Mouse (Mus musculus): ENCODE measurements around the gene Ppp6r1.

The Ppp6r1 gene
- long read RNA-seq, experiment 1, partial matches to known transcripts, result 2 of 4 reads
- long read RNA-seq, experiment 1, other reads (novel, unspliced or antisense), result 0 of 4 reads
- long read RNA-seq, experiment 2, result 0 reads

DNA sequence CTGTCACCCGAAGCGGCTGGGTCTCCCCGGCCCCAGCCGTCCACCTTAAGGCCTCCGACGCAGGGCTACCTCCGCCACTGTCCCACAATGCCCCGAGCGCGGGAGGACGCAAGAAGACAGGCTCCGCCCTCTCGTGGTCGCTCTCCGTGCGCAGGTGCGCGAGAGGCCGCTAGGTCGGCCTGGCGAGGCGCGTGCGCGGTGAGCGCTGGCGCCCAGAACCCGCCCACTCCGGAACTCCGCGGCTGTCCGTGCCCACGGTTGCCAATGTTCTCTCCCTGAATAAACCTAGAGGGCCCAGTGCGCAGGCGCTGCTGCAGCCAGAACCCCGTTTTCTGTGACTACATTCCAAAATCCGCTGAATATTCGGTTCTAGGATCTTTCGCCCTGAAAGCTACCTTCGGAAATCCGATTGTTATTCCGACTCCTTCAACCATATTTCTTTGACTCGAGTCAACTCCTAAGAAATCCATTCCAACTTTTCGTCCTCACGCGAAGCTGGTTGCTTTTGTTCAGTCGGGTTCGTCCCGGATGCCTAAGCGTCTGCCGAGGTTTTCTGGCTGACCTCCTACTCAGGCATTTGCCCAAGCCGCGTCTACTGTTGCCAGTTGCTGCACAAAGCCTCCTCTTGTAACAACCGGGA, at the start of gene Ppp6r1:
Gene Ppp6r1 (minus strand): TSS at position 108 of the 640 bp plus-strand sequence.
- intact Hi-C loops (cut with DNase I), result no loop called here

DNA sequence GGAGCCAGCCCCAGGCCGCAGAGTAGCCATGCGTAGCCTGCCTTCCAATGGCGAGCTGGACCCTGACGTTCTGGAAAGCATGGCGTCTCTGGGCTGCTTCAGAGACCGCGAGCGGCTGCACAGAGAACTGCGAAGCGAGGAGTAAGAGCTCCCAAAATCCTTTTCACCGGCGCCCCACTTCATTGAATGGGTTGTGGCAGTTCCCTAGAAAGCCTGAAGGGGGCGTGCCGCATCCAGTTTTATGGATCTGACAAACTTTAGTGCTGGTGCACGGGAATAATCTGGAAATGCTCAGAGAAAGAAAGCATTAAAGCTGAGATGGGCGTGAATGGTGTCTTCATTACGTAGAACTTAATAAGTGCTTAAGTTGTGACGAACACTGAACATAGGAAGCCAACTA, 46.3 kb upstream of the Ppp6r1 start:
- intact Hi-C loops (cut with DNase I), result no loop called here

DNA sequence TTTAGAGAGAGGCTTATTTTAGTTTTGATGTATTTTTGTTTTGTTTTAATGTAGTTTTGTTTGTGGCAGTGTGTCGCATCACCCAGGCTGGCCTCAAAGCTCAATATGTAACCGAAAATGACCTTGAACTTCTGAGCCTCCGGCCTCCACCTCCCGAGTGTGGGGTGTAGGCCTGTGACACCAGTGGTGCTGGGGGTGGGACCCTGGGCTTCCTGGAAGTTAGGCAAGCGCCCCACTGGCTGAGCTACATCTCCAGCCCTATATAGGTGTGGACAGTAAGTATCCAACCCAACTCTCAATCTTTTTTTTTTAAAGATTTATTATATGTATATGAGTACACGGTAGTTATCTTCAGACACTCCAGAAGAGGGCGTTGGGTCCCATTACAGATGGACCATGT, 44.4 kb upstream of the Ppp6r1 start:
- intact Hi-C loops (cut with DNase I), result loop anchor here (5.0 kb wide), 1 partner anchor 86 kb away; no protein-coding TSS in a partner anchor

DNA sequence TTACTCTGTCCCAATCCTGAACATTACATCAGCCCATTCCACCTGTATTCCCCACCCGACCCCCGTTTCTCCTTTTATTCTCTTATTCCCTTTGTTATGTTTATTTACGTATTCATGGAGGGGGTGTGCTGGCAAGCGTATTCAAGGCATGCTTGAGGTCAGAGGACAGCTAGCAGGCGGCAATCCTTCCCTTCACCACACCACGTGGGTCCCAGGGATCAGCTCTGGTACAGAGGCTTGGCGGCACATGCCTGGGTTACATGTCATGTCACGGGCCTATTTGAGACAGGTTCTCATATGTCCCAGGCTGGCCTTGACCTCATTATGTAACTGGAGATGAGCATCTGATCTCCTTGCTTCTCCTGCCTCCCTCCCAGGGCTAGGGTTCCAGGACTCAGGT, 43.5 kb upstream of the Ppp6r1 start:
- intact Hi-C loops (cut with DNase I), result loop anchor here (5.0 kb wide), 1 partner anchor 85 kb away; no protein-coding TSS in a partner anchor

DNA sequence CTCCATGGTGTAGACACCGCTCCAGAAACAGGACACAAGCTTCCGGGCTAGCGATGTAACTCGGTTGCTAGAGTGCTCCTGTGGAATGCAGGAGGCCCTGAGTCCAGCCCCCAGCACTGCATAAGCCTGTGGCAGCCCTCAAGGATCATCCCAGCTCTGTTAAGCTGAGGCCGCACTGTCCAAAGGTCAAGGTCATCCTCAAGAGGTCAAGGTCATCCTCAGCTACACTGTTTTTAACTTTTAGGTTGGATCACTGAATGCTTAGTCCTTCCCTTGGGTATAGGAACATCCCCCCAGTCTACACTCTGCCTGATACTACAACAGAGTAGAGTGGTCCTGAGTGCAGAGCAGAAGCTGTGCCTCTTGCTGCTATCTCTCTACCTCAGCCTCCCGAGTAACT, 34.2 kb upstream of the Ppp6r1 start:
- intact Hi-C loops (cut with DNase I), result no loop called here

DNA sequence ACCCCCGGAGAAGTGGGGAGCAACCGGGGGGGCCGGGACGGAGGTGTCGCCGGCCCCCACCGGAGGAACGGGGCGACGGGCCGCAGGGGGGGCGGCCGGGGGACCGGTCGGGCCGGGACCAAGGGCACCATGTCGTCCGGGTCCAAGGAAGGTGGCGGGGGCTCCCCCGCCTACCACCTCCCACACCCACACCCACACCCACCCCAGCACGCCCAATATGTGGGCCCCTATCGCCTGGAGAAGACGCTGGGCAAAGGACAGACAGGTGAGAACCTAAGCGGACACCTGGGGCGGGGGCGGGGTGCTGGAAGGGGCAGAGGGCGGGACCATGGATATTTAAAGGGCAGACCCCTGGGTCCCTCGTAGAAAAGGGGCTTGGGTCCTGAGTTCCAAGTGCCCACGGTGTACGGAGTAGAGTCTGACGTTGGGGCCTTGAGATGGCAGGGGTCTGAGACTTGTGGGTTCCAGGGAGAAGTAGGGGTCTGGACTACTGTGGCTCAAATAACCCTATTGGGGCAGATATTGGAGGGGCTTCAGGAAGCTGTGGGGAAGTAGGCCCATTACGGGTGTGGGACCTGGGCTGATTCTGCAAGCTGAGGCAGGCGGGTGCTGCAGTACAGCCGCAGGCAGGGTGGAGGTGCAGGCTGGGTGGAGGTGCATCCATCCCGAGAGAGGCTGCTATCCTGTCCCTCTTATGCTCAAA, 32.3 kb upstream of the Ppp6r1 start:
- intact Hi-C loops (cut with DNase I), result no loop called here

DNA sequence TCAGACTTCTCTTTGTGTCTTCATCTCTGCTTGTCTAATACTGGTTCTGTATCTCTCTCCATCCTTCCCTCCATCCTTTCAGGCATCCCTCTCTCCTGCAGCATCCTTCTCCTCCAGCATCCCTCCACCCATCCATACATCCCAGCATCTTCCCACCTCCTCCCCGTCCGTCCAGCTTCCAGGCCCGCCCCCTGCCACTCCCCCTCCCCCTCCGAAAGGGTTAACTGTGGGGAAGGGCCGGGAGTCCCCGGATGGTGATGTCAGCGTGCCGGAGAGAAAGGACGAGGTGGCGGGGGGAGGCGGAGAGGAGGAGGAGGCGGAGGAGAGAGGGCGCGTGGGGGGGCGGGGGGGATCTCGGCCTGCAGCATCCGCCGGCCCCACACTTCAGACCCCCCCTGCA, 31.6 kb upstream of the Ppp6r1 start, which contains the start of gene Brsk1:
Gene Brsk1 (plus strand): TSS at position 218 of the 400 bp plus-strand sequence.
- intact Hi-C loops (cut with DNase I), result no loop called here

DNA sequence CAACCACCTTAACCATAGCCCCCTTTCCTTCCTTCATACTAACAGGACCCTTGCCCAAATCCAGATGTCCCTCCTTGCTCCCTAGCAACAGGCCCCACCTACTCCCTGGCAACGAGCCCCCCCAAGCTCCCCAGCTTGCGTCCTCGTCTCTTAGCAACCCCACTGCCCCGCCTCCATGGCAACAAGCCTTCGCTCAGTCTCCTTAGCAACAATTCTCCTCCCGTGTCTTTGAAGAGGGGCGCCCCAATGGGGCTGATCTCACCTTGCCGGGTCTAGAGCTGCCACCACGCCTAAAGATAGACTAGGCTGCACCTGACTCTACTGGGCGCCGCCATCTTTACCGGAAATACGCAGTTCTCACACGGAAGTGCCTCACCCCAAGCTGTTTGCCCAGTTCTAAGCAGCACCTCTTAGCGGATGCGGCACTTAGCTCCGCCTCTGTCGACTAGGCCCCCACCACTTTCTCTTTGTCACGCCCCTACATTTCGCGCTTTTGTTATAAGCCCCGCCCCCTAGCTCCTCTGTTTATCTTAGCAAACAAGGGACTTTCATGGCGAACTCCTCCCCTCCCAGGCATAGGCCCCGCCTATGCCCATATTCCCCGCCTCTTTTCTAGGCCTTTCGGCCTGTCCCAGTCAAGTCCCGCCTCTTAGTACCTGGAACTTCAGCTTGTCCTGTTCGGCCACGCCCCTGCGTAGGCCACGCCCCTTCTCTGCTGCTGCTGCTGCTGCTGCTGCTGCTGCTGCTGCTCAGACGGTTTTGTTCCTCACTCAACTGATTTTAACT, 26.0 kb upstream of the Ppp6r1 start, which contains the start of gene Hspbp1:
Gene Hspbp1 (minus strand): TSS at position 437 of the 786 bp plus-strand sequence.
- intact Hi-C loops (cut with DNase I), result no loop called here

DNA sequence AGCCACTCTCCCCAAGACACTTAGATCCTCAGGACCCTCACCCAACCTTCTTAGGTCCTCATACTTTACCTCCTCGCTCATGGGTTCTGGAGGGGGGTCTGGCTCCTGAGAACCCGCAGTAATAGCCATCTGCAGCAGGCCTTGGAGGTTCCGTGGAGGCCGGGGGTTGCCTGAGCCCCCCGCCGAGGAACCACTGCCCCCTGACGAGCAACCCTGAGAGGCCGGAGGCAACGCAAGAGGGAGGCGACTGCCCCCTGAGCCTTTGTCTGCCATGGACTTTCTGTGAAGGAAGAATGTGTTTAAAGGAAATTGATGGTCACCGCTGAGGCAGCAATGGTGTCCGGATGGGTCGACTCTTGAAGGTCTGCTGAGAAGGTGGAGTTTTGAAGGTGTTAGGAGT, 25.4 kb upstream of the Ppp6r1 start:
- intact Hi-C loops (cut with DNase I), result no loop called here

DNA sequence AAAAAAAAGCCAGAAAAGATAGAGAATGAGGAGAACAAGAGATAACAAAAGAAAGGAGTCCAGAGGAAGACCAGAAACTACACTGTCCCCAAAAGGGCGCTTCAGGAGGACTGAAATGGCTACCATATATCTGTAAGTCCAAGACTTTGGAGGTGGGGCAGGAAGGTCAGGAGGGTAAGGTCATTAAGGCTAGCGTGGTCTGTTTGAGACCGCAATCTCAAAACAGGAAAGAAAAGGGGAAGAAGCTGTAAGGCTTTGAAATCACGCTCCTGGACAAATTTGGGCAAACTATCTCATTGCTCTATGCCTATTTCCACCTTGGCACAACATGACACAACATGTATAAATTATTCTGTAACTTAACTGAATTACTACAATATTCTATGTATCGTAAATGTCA, 24.5 kb upstream of the Ppp6r1 start:
- intact Hi-C loops (cut with DNase I), result no loop called here

DNA sequence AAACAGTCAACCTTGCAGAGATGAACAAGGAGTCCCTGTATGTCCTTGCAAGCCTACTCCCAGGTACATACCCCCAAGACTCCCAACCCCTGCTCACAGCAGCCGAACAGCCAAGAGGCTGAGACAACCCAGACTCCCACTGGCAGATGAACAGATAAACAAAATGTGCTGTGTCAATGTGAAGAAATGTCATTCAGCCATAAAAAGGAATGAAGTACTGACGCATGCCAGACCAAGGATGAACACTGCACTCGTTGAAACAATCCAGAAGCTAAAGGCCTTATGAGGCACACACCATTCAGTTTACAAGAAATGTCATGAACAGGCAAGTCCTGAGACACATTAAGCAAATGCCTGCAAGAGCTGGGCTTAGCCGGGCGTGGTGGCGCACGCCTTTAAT, 16.4 kb upstream of the Ppp6r1 start:
- intact Hi-C loops (cut with DNase I), result no loop called here

DNA sequence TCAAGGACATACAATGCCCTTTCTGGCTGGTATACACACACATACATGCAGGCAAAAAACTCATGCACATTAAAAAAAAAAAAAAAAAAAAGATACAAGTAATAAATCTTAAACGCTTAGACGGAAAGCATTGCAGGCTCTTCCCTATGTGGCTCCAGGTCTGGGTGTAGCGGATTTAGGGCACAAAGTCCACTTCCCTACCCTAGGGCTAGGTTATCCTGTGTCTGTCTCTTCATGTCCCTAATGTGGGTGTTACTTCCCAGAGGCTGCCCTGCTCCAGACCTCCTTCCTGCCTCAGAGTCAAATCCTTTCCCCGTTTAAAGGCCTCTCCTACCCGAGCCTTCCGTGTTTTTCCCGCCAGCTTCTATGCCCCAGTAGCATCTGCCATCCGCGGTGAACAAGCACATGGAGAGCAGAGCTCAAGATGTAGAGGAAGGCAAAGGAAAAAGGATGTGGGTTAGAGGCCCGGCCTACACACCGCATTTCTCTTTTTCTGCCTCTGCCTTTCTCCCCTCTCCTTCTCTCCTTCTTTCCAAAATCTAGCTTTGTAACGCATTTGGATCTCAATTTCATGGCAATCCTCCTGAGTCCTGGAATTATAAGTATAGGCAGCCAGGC, 15.4 kb upstream of the Ppp6r1 start:
- intact Hi-C loops (cut with DNase I), result no loop called here

DNA sequence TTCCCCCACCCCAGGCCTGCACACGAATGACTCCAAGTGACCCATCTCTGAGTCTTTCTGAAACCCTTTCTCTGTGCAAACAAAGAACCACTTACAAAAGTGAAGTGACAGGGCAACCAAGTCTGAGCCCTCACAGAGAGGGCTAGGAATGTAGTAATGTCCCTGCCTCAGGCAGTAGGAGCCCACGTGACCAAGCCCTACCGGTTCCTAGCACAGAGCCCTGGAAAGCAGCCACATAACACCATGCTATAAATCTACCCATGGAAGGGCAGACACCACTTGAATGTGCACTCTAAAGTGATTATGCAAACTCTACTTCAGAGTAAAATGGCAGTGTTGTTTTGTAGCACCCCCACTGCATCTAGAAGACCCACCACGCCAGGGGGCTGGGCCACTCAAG, 13.1 kb upstream of the Ppp6r1 start:
- intact Hi-C loops (cut with DNase I), result no loop called here

DNA sequence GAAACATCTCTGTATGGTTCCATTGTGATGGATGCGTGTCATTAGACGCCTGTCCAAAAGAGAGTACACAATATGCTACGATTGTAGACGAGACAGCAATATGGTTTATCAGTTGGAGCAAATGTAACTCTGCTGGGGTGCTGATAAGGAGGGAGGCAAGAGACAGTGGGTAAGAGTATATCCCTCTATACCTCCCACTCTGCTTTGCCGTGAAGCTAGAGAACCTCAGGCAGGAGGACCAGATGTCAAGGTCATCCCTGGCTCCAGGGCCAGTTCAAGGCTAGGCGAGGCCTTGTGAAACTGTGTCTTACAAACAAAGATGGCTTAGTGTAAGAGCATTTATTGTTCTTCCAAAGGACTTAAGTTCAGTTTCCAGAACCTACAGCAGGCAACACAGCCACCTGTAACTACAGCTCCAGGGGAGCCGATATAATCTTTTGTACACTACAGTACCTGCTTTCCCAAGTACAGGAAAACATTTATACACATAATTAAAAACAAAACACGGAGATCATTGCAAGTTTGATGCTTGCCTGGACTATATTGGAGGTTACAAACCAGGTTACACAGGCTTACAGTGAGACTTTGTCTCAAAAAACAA, 11.9 kb upstream of the Ppp6r1 start:
- intact Hi-C loops (cut with DNase I), result no loop called here

DNA sequence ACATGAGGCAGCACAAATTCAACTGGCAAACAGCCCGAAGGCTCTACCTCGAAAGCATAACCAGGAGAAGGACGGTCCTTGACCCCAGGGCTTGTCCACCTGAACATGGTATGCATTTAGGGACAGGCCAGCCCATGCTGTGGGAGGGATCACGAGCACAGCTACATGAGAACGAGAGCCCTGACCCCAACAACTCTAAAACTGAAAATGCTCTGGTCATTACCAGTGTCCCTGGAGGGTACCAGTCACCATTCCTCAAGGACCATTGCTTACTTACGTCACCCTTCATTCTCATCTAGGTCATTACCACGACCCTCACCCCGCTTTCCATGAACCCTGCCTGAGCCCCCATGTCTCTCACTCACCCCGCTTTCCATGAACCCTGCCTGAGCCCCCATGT, 10.3 kb upstream of the Ppp6r1 start:
- intact Hi-C loops (cut with DNase I), result no loop called here

DNA sequence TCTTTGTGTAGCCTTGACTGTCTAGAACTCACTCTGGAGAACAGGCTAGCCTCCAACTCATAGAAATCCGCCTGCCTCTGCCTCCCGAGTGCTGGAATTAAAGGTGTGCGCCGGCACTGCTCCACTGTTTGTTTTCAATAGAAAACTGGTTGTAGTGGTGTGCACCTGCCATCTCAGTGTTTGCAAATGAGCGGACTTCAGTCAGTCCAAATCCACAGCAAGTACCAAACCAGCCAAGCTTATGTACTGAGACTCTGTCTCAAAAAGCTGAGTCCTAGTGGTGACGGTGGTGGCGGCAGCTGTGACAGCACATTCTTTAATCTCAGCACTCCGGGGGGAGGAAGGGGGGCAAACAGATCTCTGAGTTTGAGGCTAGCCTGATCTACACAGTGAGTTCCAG, 9.7 kb upstream of the Ppp6r1 start:
- intact Hi-C loops (cut with DNase I), result no loop called here

DNA sequence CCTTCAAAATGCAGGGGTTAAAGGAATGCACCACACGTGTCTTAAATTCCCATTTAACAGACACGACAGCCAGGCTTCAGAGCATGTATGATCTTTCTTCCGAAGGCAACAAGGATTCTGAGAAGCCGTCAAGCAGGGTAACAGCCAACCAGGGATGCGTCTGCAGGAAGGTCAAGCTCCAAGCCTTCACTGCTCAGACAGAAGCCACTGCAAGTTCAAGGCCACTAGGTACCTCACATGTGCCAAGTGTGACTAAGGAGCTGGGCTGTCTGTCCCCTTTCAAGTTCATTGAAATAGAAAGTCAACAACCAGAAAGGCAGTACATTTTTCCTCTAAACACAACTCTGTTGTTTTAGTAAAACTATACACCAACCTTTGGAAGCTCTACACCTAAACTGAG, 8.1 kb upstream of the Ppp6r1 start:
- intact Hi-C loops (cut with DNase I), result no loop called here

DNA sequence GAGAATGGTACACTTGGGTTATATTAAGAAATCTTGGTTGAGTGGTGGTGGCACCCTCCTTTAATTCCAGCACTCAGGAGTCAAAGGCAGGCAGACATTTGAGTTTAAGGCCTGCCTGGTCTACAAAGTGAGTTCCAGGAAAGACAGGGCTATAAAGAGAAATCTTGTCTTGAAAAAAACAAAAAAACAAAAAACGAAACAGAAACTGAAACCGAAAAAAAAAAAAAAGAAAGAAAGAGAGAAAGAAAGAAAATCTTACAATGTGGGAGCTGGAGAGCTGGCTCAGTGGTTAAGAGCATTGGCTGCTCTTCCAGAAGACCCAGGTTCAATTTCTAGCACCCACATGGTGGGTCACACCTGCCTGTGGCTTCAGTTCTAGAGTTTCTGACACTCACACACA, 4.9 kb upstream of the Ppp6r1 start:
- intact Hi-C loops (cut with DNase I), result no loop called here

DNA sequence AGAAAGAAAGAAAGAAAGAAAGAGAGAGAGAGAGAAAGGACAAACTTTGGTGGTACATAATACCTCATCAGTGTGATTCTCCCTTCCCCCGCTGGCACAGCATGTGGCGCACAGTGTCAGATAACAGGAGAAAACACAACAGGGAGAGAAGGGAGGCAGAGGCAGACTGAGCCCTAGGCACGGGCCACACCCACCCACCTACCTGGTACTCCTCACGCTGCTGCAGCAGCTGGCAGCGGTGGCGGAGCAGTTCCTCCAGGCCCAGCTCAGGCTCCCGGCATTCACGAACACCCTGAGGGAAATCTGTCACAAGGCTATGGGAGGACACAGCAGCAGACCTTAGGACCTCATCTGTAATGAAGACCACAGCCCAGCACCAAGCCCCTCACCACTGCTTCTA, 4.4 kb upstream of the Ppp6r1 start:
- intact Hi-C loops (cut with DNase I), result no loop called here

DNA sequence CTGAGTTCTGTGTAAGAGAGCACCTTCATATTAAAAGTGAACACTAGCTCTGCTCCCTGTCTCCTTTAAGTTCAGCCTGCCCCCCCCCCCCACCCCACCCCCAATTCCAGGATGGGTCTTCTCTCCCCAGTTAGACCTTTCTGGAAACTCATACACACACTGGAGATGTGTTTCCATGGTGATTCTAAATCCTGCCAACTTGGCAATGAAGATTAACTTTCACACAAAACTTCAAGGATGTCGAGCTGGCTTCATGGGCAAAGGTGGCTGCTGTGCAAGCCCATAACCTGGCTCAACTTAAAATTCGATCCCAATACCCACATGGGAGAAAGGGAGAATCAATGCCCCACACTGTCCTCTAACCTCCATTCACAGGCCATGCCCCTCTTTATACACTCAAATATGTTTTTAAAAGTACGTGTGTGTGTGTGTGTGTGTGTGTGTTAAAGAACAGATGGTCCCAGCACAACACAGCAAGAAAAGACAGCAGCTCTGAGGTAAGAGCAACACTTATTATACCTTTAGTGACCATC, 1.2 kb upstream of the Ppp6r1 start:
- intact Hi-C loops (cut with DNase I), result no loop called here

Measured in adrenal gland (tissue).